Mouse (Mus musculus): ENCODE measurements at regions not wholly inside any gene's neighbourhood (a gene's known extent, or its start where the extent isn't known, plus 50 kb on each side); places are given as distances from the start of the nearest gene placed in this dataset.
A peak's percentile ranks its signal among the peaks of the same experiment; 100 is the strongest.
"Not testable (repeated sequence)": the region's sequence is repeated elsewhere in the genome, so short reads cannot be mapped to it uniquely, and the experiment has no call there.

- no peak overlapping the region for H3K9ac ChIP-seq
- no peak for ATAC-seq (replicated peaks)
- H3K4me1 ChIP-seq = no peaks in the 10 kb centered on the region
- no peaks in the 10 kb centered on the region for H3K36me3 ChIP-seq (replicated peaks)
- no peak overlapping the region for H3K4me3 ChIP-seq
- H3K27ac ChIP-seq = no peak overlapping the region
- WGBS = 76% methylated on average over 2 of the region's 2 CpGs
- H3K4me2 ChIP-seq = no peak overlapping the region
- H3K9me3 ChIP-seq = no peaks in the 10 kb centered on the region
- H3K27me3 ChIP-seq (replicated peaks) = no peaks in the 10 kb centered on the region
Measured at GRCm38 (mm10) chr13:50092537-50092936, 157.6 kb downstream of the Gm906 start.

GRCm38 (mm10) chr13:50064841-50065240 is 185.3 kb downstream of the Gm906 start:
- no peaks in the 10 kb centered on the region for H3K9me3 ChIP-seq
- no peaks in the 10 kb centered on the region for H3K27me3 ChIP-seq (replicated peaks)
- H3K27ac ChIP-seq = no peak overlapping the region
- ATAC-seq (replicated peaks) = no peak
- H3K4me2 ChIP-seq = no peak overlapping the region
- no peaks in the 10 kb centered on the region for H3K4me1 ChIP-seq
- H3K36me3 ChIP-seq (replicated peaks) = no peaks in the 10 kb centered on the region
- WGBS = 69% methylated on average over 4 of the region's 4 CpGs
- H3K4me3 ChIP-seq = no peak overlapping the region
- H3K9ac ChIP-seq = no peak overlapping the region

DNA sequence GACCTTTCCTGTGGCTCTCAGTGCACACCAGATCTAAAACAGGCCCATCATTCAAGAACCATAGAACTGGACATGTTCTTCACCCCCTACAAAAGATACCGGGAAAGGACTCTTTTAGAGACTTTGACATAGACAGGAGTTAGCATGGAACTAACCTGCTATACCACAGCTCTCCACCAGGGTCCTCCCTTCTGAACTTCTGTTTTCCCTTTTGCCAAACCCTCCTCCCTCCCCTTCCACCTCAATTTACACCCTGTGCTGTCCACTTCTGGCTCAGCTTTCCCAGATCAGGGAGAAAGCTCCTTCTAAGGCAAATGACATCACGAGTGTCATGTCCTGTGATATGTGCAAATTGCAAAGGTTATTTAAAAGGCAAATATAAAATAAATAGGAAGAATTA is 185.7 kb downstream of the Gm906 start:
- not testable (repeated sequence) for H3K4me1 ChIP-seq; ATAC-seq (replicated peaks); H3K4me2 ChIP-seq; H3K27ac ChIP-seq; H3K27me3 ChIP-seq (replicated peaks); H3K4me3 ChIP-seq; H3K9me3 ChIP-seq; H3K9ac ChIP-seq; H3K36me3 ChIP-seq (replicated peaks)
- 64% methylated on average over 2 of the region's 2 CpGs for WGBS

- WGBS = 91% methylated on average over 1 of the region's 1 CpGs
- H3K36me3 ChIP-seq (replicated peaks); H3K9ac ChIP-seq; H3K27ac ChIP-seq; H3K9me3 ChIP-seq; H3K4me2 ChIP-seq; H3K27me3 ChIP-seq (replicated peaks); H3K4me1 ChIP-seq; H3K4me3 ChIP-seq; ATAC-seq (replicated peaks): not testable (repeated sequence)
Measured at GRCm38 (mm10) chr13:50059676-50060075, 190.4 kb downstream of the Gm906 start.

DNA sequence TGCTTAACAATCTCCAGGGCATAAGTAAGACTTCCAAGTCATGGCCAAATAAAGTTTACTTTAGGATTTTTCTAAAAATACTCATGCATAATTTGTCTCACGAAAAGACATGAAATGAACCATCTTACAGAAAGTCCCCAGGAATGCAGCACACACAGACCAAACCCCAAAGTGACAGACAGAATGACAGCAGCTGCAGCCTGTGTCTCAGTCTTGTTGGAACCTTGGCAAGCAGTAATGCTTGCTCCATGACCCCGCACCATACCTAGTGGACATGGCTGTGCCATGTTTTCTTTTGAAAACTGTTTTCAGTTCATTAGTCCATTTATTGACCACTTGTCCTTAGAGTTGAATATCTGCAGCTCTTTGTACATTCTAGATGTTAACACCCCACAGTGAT is 191.1 kb downstream of the Gm906 start:
- ATAC-seq (replicated peaks); H3K4me2 ChIP-seq: not testable (repeated sequence)
- WGBS = 90% methylated on average over 2 of the region's 2 CpGs

GRCm38 (mm10) chr13:50051746-50052145 is 198.4 kb downstream of the Gm906 start:
- H3K27me3 ChIP-seq (replicated peaks); H3K9me3 ChIP-seq; H3K4me3 ChIP-seq; ATAC-seq (replicated peaks); H3K36me3 ChIP-seq (replicated peaks); H3K27ac ChIP-seq; H3K9ac ChIP-seq; H3K4me2 ChIP-seq; H3K4me1 ChIP-seq: not testable (repeated sequence)

More for the DNA sequence above, 191.1 kb downstream of the Gm906 start:
- not testable (repeated sequence) for H3K27me3 ChIP-seq (replicated peaks); H3K4me3 ChIP-seq; H3K4me1 ChIP-seq; H3K9me3 ChIP-seq; H3K27ac ChIP-seq; H3K36me3 ChIP-seq (replicated peaks); H3K9ac ChIP-seq

- WGBS = 84% methylated on average over 3 of the region's 3 CpGs
- H3K36me3 ChIP-seq (replicated peaks); H3K4me2 ChIP-seq; H3K4me1 ChIP-seq; H3K27ac ChIP-seq; H3K4me3 ChIP-seq; H3K9ac ChIP-seq; H3K27me3 ChIP-seq (replicated peaks); H3K9me3 ChIP-seq; ATAC-seq (replicated peaks): not testable (repeated sequence)
Measured at GRCm38 (mm10) chr13:50051110-50051509, 199.0 kb downstream of the Gm906 start.

DNA sequence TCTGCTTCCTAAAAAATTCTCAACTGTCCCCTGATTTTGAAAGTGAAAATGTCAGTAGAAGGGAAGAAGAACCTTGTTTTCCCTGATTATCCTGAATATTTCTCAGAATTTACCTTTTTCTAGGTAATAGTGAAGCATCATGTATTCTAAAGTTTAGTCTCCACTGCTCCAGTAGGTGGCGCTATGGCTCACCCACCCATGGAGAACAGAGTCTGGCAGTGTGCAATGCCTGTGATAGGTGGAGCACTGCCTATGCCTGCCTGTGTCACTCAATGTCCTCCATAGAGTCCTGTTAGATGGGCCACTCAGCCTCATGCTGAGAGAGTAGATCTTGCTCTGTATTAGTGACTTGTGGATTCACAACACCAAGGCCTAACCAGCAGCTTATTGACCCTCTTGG is 218.4 kb downstream of the Gm906 start:
- H3K4me2 ChIP-seq = no peak overlapping the region
- ATAC-seq (replicated peaks) = no peak
- no peak overlapping the region for H3K9ac ChIP-seq
- H3K4me1 ChIP-seq = no peaks in the 10 kb centered on the region
- WGBS = 32% methylated on average over 1 of the region's 1 CpGs
- no peak overlapping the region for H3K4me3 ChIP-seq
- no peaks in the 10 kb centered on the region for H3K27me3 ChIP-seq (replicated peaks)
- H3K36me3 ChIP-seq (replicated peaks) = no peaks in the 10 kb centered on the region
- H3K9me3 ChIP-seq = no peaks in the 10 kb centered on the region
- H3K27ac ChIP-seq = no peak overlapping the region

DNA sequence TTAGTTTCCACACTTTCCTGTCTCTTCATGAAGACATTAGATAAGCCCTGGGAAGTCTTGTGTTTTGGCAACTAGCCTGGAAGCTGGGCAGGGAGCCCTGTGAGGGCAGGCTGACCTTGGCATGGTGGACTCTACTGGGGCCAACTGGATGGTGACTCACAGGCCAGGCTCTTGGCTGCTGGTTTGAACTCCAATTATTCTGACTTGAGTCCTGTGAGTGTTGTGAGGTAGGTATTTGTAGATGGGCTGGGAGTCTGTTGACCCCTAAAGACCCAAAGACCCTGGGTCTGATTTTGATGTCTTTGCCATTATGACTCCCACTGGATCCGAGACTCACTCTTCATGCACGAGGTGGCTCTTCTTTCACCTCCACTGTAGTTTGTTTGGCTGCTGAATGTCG is 208.9 kb upstream of the Gm30302 start:
- WGBS = 91% methylated on average over 3 of the region's 3 CpGs
- H3K36me3 ChIP-seq (replicated peaks); H3K27me3 ChIP-seq (replicated peaks); H3K4me2 ChIP-seq; ATAC-seq (replicated peaks); H3K4me3 ChIP-seq; H3K9ac ChIP-seq; H3K27ac ChIP-seq; H3K4me1 ChIP-seq; H3K9me3 ChIP-seq: not testable (repeated sequence)

DNA sequence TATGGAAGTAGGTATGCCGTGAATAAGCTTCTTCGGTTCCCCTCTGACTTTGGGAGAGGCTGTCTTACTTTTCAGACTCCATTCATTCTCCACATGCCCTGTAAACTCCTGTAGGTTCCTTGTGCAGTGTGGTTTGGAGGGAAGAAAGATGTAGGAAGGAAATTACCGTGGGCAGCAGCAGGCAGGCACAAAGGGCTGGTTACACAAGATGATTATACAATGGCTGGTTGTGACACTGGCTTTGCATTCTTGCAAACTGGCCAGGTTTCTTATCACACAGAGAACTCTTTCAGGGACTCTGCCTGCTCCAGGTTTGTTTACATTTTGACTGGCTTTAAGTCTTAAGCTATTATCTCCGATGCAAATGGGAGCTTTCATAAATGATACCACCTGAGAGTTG is 167.3 kb upstream of the Gm30302 start:
- WGBS = 75% methylated on average over 4 of the region's 4 CpGs
- not testable (repeated sequence) for H3K4me3 ChIP-seq; H3K9me3 ChIP-seq; H3K36me3 ChIP-seq (replicated peaks); ATAC-seq (replicated peaks); H3K27me3 ChIP-seq (replicated peaks); H3K4me1 ChIP-seq; H3K4me2 ChIP-seq; H3K9ac ChIP-seq; H3K27ac ChIP-seq

DNA sequence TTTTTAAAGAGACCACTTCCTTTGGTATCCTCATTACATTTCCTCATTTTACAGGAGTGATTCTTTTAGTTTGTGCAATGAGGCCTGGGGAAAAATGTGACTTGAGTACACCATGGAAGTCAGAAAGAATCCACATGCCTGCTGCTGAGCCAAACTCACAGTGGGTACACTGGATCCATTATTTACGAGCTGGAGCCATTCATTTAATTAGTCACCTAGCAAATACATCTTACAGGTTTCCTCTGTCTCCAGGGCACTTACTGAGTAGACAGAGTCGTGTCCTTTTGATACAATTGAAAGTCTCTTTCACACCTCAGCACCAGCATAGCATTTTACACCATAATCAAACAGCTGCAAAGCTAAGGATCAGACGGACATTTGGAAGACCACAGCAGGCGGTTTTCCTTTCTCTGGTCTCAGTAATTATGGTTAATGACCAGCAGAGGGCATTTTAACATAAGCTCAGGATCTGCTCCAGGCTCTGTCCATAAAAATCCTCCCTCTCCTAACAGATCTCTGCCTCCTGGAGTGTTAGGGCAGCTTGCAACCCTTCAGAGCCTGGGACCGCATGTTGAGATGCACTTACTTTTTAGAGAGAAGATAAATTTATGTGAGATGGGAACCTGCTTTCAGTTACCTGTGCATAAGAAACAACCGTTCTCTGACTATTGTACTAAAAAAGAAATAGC is 159.3 kb upstream of the Gm30302 start:
- not testable (repeated sequence) for H3K9me3 ChIP-seq; H3K4me1 ChIP-seq; H3K36me3 ChIP-seq (replicated peaks); H3K4me2 ChIP-seq; H3K9ac ChIP-seq; H3K27me3 ChIP-seq (replicated peaks); H3K4me3 ChIP-seq; H3K27ac ChIP-seq
- 26% methylated on average over 5 of the region's 6 CpGs for WGBS
- ATAC-seq (replicated peaks) = peak; percentile 67

DNA sequence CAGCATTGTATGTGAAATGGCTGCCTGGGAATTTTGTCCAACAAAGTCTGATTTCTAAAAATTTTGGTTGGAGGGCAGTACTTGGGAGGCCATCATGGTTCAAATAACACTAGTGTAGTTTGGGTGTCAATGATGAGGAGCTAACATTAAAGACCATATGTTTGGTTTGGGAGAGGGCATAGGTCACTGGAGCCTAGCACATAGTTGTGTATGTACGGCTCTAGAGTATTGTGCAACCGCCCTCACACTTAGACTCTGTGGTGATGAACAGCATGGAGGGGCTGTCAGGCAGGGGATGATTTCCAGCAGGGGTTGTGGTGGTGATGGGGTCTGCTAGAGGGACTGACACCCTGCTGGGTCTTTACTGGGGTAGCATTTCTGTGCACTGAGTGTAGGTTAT is 117.0 kb upstream of the Gm30302 start:
- Histone ChIP-seq H3K27me3 (replicated peaks) (no peaks in the 10 kb centered on the region), H3K9me3 (no peaks in the 10 kb centered on the region), H3K4me3 (no peak overlapping the region), H3K27ac (no peak overlapping the region), H3K4me2 (no peak overlapping the region), H3K9ac (no peak overlapping the region), H3K36me3 (replicated peaks) (no peaks in the 10 kb centered on the region), H3K4me1 (no peaks in the 10 kb centered on the region)
- WGBS = 93% methylated on average over 2 of the region's 2 CpGs
- no peak for ATAC-seq (replicated peaks)
